Comparison of ENCODE assay signal across 9 mouse cellular contexts in the genomic region with DNA sequence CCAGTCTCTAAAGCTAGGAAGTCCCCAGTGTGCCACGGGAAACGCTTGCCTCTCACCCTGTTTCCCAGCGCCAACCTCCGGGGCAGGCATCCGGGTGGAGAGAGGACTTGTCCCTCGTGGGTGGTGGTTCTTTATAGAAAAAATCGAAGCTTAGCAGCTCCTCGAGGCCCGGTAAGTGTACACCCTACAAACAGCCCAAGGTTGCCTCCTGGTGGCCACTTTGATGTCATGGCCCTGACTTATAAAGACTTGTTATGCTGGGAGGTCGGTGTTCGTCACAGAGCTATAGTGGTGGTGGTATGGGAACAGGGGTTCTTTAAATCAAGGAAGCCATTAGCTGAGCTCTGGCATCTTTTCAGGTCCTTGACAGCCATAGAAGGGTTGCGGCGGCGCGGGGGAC. TPM values are rescaled to one million over a fixed set of nuclear protein-coding genes. Genes with fewer than 3 reads are reported as not detected.
A peak's percentile ranks its signal among the peaks of the same experiment; 100 is the strongest.
DNase-seq lines count a peak whose midpoint lies in the region; ATAC-seq and TF ChIP-seq lines count a peak whose summit lies in the region.
"Had no signal": no experiment of that assay in that cellular context is flagged by ENCODE, and none has a peak within 500 bp of the region (broad histone marks: within the 10 kb centered on the region; RNA-seq: fewer than 3 reads in every experiment).

No protein-coding gene starts in this region.

- ATAC-seq in CD4-positive, CD25-positive, alpha-beta regulatory T cell, adult 4 months, result no peak
- peak; percentile 80 for ATAC-seq in forebrain, postnatal 0 days
- ATAC-seq in hindbrain, postnatal 0 days, result peak; percentile 80
- peak; percentile 67 for ATAC-seq in midbrain, embryonic 13.5 days
- ATAC-seq in stomach, embryonic 16.5 days (ENCODE audit: insufficient read depth, low FRiP score), result peak; percentile 45

- peak; percentile 67 for TF ChIP-seq CTCF in forebrain, postnatal 0 days (IDR thresholded peaks at IDR 0.05; ENCODE audit: low read depth)
- peak; percentile 70 for TF ChIP-seq CTCF in hindbrain, postnatal 0 days (IDR thresholded peaks at IDR 0.05; ENCODE audit: low read depth)

- no peaks in the 10 kb centered on the region for H3K27me3 ChIP-seq in forebrain, postnatal 0 days (ENCODE audit: insufficient read depth, low read length)
- no peaks in the 10 kb centered on the region for H3K27me3 ChIP-seq in hindbrain, postnatal 0 days (ENCODE audit: insufficient read depth, low read length)
- no peaks in the 10 kb centered on the region for H3K27me3 ChIP-seq in midbrain, embryonic 13.5 days
- no peaks in the 10 kb centered on the region for H3K27me3 ChIP-seq in stomach, embryonic 16.5 days (ENCODE audit: control insufficient read depth, insufficient read depth, low read length)
- H3K27me3 ChIP-seq: limb, embryonic 13.5 days had no signal

- H3K4me2 ChIP-seq in forebrain, postnatal 0 days (ENCODE audit: low read depth), result no peak overlapping the region
- no peak overlapping the region for H3K4me2 ChIP-seq in hindbrain, postnatal 0 days (ENCODE audit: low read depth, low read length)
- no peak overlapping the region for H3K4me2 ChIP-seq in midbrain, embryonic 13.5 days (replicated peaks)
- no peak overlapping the region for H3K4me2 ChIP-seq in stomach, embryonic 16.5 days (ENCODE audit: low read depth, low read length)
- H3K4me2 ChIP-seq: limb, embryonic 13.5 days had no signal

- no peak overlapping the region for H3K9ac ChIP-seq in forebrain, postnatal 0 days
- no peak overlapping the region for H3K9ac ChIP-seq in hindbrain, postnatal 0 days (replicated peaks; ENCODE audit: low read length)
- no peak overlapping the region for H3K9ac ChIP-seq in midbrain, embryonic 13.5 days (replicated peaks)
- no peak overlapping the region for H3K9ac ChIP-seq in stomach, embryonic 16.5 days (ENCODE audit: low read length)
- H3K9ac ChIP-seq: limb, embryonic 13.5 days had no signal

- intact Hi-C loops in left cerebral cortex, postnatal 14 days (cut with DNase I), result loop anchor here (5.0 kb wide), 1 partner anchor 139 kb away; no protein-coding TSS in a partner anchor

- 52% methylated on average over 15 of the region's 15 CpGs for WGBS in forebrain, postnatal 0 days
- 54% methylated on average over 15 of the region's 15 CpGs for WGBS in hindbrain, postnatal 0 days
- 53% methylated on average over 15 of the region's 15 CpGs for WGBS in midbrain, embryonic 13.5 days
- WGBS in stomach, embryonic 16.5 days, result 44% methylated on average over 15 of the region's 15 CpGs

- no peaks in the 10 kb centered on the region for H3K36me3 ChIP-seq in forebrain, postnatal 0 days (ENCODE audit: insufficient read depth)
- no peaks in the 10 kb centered on the region for H3K36me3 ChIP-seq in hindbrain, postnatal 0 days (ENCODE audit: insufficient read depth, low read length)
- H3K36me3 ChIP-seq in midbrain, embryonic 13.5 days, result peaks cover 24% of the 10 kb centered on the region
- no peaks in the 10 kb centered on the region for H3K36me3 ChIP-seq in stomach, embryonic 16.5 days (ENCODE audit: control insufficient read depth, insufficient read depth, low read length)

- no peaks in the 10 kb centered on the region for H3K4me1 ChIP-seq in forebrain, postnatal 0 days (ENCODE audit: insufficient read depth)
- H3K4me1 ChIP-seq in hindbrain, postnatal 0 days (ENCODE audit: insufficient read depth, low read length), result no peaks in the 10 kb centered on the region
- no peaks in the 10 kb centered on the region for H3K4me1 ChIP-seq in midbrain, embryonic 13.5 days (replicated peaks)
- no peaks in the 10 kb centered on the region; the same call in 1 of the 2 replicates for H3K4me1 ChIP-seq in stomach, embryonic 16.5 days (ENCODE audit: control insufficient read depth, insufficient read depth, low read length)
- H3K4me1 ChIP-seq: limb, embryonic 13.5 days had no signal

- H3K4me3 ChIP-seq in forebrain, postnatal 0 days (ENCODE audit: low read depth, low read length), result no peak overlapping the region
- no peak overlapping the region for H3K4me3 ChIP-seq in hindbrain, postnatal 0 days (ENCODE audit: low read length)
- H3K4me3 ChIP-seq in midbrain, embryonic 13.5 days (replicated peaks), result no peak overlapping the region
- no peak overlapping the region for H3K4me3 ChIP-seq in stomach, embryonic 16.5 days (replicated peaks; ENCODE audit: low read length)
- H3K4me3 ChIP-seq: limb, embryonic 13.5 days had no signal

- DNase-seq in CD4-positive, CD25-positive, alpha-beta regulatory T cell, adult 2 months (ENCODE audit: low read depth, low spot score), result peak; percentile 47
- DNase-seq in cerebellum, adult 11 months, result peak; percentile 49
- peak; percentile 67 for DNase-seq in forebrain, postnatal 0 days
- DNase-seq in hindbrain, postnatal 0 days (ENCODE audit: low spot score), result peak; percentile 73
- DNase-seq in left cerebral cortex, postnatal 14 days (ENCODE audit: low spot score in 2 of 2), result peak; percentile 48

- H3K27ac ChIP-seq in forebrain, postnatal 0 days (ENCODE audit: low read depth, low read length), result no peak overlapping the region
- no peak overlapping the region for H3K27ac ChIP-seq in hindbrain, postnatal 0 days
- H3K27ac ChIP-seq in midbrain, embryonic 13.5 days, result no peak overlapping the region
- H3K27ac ChIP-seq in stomach, embryonic 16.5 days (ENCODE audit: low read length), result no peak overlapping the region
- H3K27ac ChIP-seq: limb, embryonic 13.5 days had no signal

- H3K9me3 ChIP-seq in forebrain, postnatal 0 days (ENCODE audit: low read length), result no peaks in the 10 kb centered on the region
- no peaks in the 10 kb centered on the region for H3K9me3 ChIP-seq in hindbrain, postnatal 0 days (ENCODE audit: low read length)
- H3K9me3 ChIP-seq in midbrain, embryonic 13.5 days, result no peaks in the 10 kb centered on the region
- H3K9me3 ChIP-seq in stomach, embryonic 16.5 days (replicated peaks; ENCODE audit: control insufficient read depth, low read length), result no peaks in the 10 kb centered on the region
- H3K9me3 ChIP-seq: limb, embryonic 13.5 days had no signal

RNA-seq across cellular contexts. Expression of gene Map7d3, which starts 30.9 kb away (rescaled TPM):
- polyA plus RNA-seq in CD4-positive, CD25-positive, alpha-beta regulatory T cell, adult 4 months (2017; shearing (Covaris generic)), result under 1 TPM in 1 of 2 experiments, not detected in 1; 0.43 TPM
- total RNA-seq in forebrain, postnatal 0 days (2014; rRNA removed), result 0.05 and 0.54 TPM in 2 replicates
- polyA plus RNA-seq in forebrain, postnatal 0 days (2015; fragmentation: Nextera tagmentation; extraction: Ambion mirVana), result 0.45 and 0.49 TPM in 2 replicates
- total RNA-seq in hindbrain, postnatal 0 days (2014; rRNA removed), result not detected in 2 replicates
- 0.68 and 1.6 TPM in 2 replicates for polyA plus RNA-seq in hindbrain, postnatal 0 days (2015; fragmentation: Nextera tagmentation; extraction: Ambion mirVana)
- total RNA-seq in left cerebral cortex, postnatal 14 days (2021), result under 1 TPM; 0.19 to 0.24 TPM
- polyA plus RNA-seq in midbrain, embryonic 13.5 days (2015; fragmentation: Nextera tagmentation; extraction: Ambion mirVana), result 0.86 and 1.1 TPM in 2 replicates
- polyA plus RNA-seq in stomach, embryonic 16.5 days (2015; fragmentation: Nextera tagmentation; extraction: Ambion mirVana), result 1.6 and 2.2 TPM in 2 replicates

RNA-seq across cellular contexts. Expression of gene Fhl1, which starts 59.7 kb away (rescaled TPM):
- not detected for polyA plus RNA-seq in CD4-positive, CD25-positive, alpha-beta regulatory T cell, adult 4 months (2017; shearing (Covaris generic))
- total RNA-seq in forebrain, postnatal 0 days (2014; rRNA removed), result 130 and 202 TPM in 2 replicates
- polyA plus RNA-seq in forebrain, postnatal 0 days (2015; fragmentation: Nextera tagmentation; extraction: Ambion mirVana), result 131 and 157 TPM in 2 replicates
- total RNA-seq in hindbrain, postnatal 0 days (2014; rRNA removed), result 189 and 208 TPM in 2 replicates
- 198 and 201 TPM in 2 replicates for polyA plus RNA-seq in hindbrain, postnatal 0 days (2015; fragmentation: Nextera tagmentation; extraction: Ambion mirVana)
- total RNA-seq in left cerebral cortex, postnatal 14 days (2021), result 100 to 1,000 TPM; 130 to 137 TPM
- polyA plus RNA-seq in midbrain, embryonic 13.5 days (2015; fragmentation: Nextera tagmentation; extraction: Ambion mirVana), result 108 and 113 TPM in 2 replicates
- 143 and 190 TPM in 2 replicates for polyA plus RNA-seq in stomach, embryonic 16.5 days (2015; fragmentation: Nextera tagmentation; extraction: Ambion mirVana)

Comparison
In these comparisons a context has a peak if more than half of its experiments do, and no peak if none do; other contexts are left out.
1. RNA of gene Fhl1, which starts 59.7 kb away (polyA plus RNA-seq): 198 to 201 TPM in hindbrain, postnatal 0 days, 143 to 190 TPM in stomach, embryonic 16.5 days, 131 to 157 TPM in forebrain, postnatal 0 days and 108 to 113 TPM in midbrain, embryonic 13.5 days; not detected in CD4-positive, CD25-positive, alpha-beta regulatory T cell, adult 4 months; every median in the first group is over 100 times any median in the second.
2. Peak in every context shown above with its lines, with median percentiles within 50 percentile points of each other: DNase-seq.